Mouse (Mus musculus) C2C12 (cell line): ENCODE measurements around the gene Srgap2. TPM values are rescaled to one million over a fixed set of nuclear protein-coding genes. Genes with fewer than 3 reads are reported as not detected.

Experiments
- H3K27me3 ChIP-seq: one replicate; pipeline ENCODE4 v1.6.1; 2011; ENCODE audit not compliant: control insufficient read depth, insufficient read depth, insufficient read length
- H3K36me3 ChIP-seq: one replicate; pipeline ENCODE4 v1.6.1; 2011; ENCODE audit not compliant: control insufficient read depth, insufficient read depth
- H3K4me3 ChIP-seq: one replicate; pipeline ENCODE4 v1.5.1; 2011; ENCODE audit warnings: mild to moderate bottlenecking, control low read depth; ENCODE audit not compliant: poor library complexity, insufficient read depth, severe bottlenecking
- H3K79me2 ChIP-seq: one replicate; pipeline ENCODE4 v1.6.1; 2011; ENCODE audit not compliant: control insufficient read depth, insufficient read depth
- H3K79me3 ChIP-seq: one replicate; pipeline ENCODE4 v1.6.1; 2011; ENCODE audit warnings: low read depth, control low read depth
- H3ac ChIP-seq: one replicate; pipeline ENCODE3; 2011; ENCODE audit warnings: low read depth; ENCODE audit not compliant: control insufficient read depth, insufficient read length
- CEBPB ChIP-seq: IDR thresholded peaks from one replicate; pipeline ENCODE4 v1.6.1; 2011; ENCODE audit warnings: low read depth, mild to moderate bottlenecking, control low read depth, moderate library complexity
- CTCF ChIP-seq: IDR thresholded peaks from one replicate; pipeline ENCODE4 v1.5.1; 2011; ENCODE audit not compliant: control insufficient read depth, insufficient read depth, insufficient read length
- FOSL1 ChIP-seq: IDR thresholded peaks from one replicate; pipeline ENCODE4 v1.8.0; 2011; ENCODE audit warnings: mild to moderate bottlenecking, low read length; ENCODE audit not compliant: poor library complexity, insufficient read depth, severe bottlenecking
- MAX ChIP-seq: IDR thresholded peaks from one replicate; pipeline ENCODE4 v1.6.1; 2011; ENCODE audit warnings: mild to moderate bottlenecking, control low read depth
- MYOD1 ChIP-seq: IDR thresholded peaks from one replicate; pipeline ENCODE4 v1.6.1; 2011; ENCODE audit warnings: low read depth; ENCODE audit not compliant: control insufficient read depth, insufficient read length
- MYOG ChIP-seq: IDR thresholded peaks from one replicate; pipeline ENCODE4 v1.6.1; 2011; ENCODE audit not compliant: control insufficient read depth, insufficient read length; ENCODE audit errors: extremely low read depth
- USF1 ChIP-seq: IDR thresholded peaks from one replicate; pipeline ENCODE4 v1.6.1; 2011; ENCODE audit warnings: low read depth, mild to moderate bottlenecking, control low read depth, moderate library complexity
- polyA plus RNA-seq: library from polyadenylated mRNA; unstranded; fragments of >200 nt; fragmentation: generic; extraction: Trizol; gene quantifications from one replicate; pipeline ENCODE4 v1.2.1, GENCODE M21; 2012; ENCODE audit warnings: missing spikeins

Srgap2 gene
- polyA plus RNA-seq, 1 experiment: 10.5 TPM

DNA sequence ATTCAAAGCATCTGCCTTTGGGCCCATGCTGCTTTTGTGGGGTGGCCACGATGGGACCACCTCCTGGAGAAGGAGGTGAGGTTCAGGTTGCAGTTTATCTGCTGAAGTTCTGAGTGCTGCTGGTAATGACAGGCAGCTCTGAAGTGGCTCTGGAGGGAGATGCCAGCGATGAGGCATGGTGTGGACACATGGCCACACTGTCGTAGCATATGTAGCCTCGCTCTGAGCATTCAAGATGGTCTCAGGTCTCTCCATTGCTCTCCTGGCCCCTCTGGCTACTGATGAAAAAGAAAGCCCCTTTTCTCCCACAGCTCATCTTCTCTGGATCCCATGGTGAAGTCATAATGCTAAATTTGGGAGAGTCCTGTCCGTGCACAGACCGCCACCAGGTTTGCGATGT is 230.4 kb downstream of the Srgap2 start:
- Histone ChIP-seq H3K36me3 (peaks cover 18% of the 10 kb centered on the region), H3K79me2 (no peaks in the 10 kb centered on the region), H3K79me3 (no peaks in the 10 kb centered on the region), H3K27me3 (no peaks in the 10 kb centered on the region), H3K4me3 (no peak overlapping the region), H3ac (no peak overlapping the region)
- TF ChIP-seq MYOD1: no peak
- TF ChIP-seq CTCF: no peak
- no peak for TF ChIP-seq CEBPB
- TF ChIP-seq MYOG: no peak
- TF ChIP-seq FOSL1: no peak
- TF ChIP-seq MAX: no peak
- no peak for TF ChIP-seq USF1

DNA sequence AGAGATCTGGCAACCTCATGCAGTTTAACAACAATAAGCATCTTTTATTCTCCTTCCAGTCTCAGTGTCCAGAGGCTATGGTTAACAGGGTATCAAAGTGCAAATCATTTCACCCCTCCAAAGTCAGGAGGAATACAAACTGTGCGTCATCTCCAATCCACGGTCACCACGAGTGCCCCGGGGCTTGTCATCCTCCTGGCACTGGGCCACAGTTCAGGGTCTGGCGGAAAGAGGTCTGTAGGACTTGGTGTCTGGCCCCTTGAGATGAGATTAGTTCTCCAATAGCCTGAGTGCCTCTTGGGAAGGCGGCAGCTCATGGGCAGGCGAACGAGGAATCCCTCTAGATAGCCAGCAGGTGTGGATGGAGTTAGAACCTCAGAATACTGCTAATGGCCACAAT is 232.0 kb downstream of the Srgap2 start:
- H3K27me3 ChIP-seq: no peaks in the 10 kb centered on the region
- TF ChIP-seq MYOG (no peak), FOSL1 (no peak), MAX (no peak), USF1 (no peak), CTCF (no peak), CEBPB (no peak), MYOD1 (no peak)
- no peak overlapping the region for H3ac ChIP-seq
- no peak overlapping the region for H3K4me3 ChIP-seq
- peaks cover 15% of the 10 kb centered on the region for H3K36me3 ChIP-seq
- H3K79me2 ChIP-seq: no peaks in the 10 kb centered on the region
- H3K79me3 ChIP-seq: no peaks in the 10 kb centered on the region

DNA sequence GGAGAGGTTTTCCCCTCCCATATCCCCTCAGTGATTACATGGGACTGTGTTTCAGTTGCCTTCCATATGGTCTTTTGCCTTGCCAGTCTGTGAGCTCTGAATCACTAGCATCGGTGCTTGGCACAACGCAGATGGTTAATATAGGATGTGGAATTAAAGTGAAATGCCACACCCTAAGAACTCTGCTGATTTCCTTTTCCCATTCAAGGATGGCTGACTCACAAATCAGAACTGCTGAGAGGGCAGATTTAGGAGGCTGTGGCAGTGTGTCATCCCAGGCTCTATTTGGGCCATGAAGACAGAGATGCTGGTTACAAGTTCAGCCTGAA is 233.3 kb downstream of the Srgap2 start:
- peaks cover 21% of the 10 kb centered on the region for H3K36me3 ChIP-seq
- no peaks in the 10 kb centered on the region for H3K27me3 ChIP-seq
- no peak overlapping the region for H3K4me3 ChIP-seq
- TF ChIP-seq CTCF (no peak), MYOD1 (no peak), MAX (no peak), FOSL1 (no peak), CEBPB (no peak), MYOG (no peak), USF1 (no peak)
- no peaks in the 10 kb centered on the region for H3K79me2 ChIP-seq
- H3ac ChIP-seq: no peak overlapping the region
- no peaks in the 10 kb centered on the region for H3K79me3 ChIP-seq

DNA sequence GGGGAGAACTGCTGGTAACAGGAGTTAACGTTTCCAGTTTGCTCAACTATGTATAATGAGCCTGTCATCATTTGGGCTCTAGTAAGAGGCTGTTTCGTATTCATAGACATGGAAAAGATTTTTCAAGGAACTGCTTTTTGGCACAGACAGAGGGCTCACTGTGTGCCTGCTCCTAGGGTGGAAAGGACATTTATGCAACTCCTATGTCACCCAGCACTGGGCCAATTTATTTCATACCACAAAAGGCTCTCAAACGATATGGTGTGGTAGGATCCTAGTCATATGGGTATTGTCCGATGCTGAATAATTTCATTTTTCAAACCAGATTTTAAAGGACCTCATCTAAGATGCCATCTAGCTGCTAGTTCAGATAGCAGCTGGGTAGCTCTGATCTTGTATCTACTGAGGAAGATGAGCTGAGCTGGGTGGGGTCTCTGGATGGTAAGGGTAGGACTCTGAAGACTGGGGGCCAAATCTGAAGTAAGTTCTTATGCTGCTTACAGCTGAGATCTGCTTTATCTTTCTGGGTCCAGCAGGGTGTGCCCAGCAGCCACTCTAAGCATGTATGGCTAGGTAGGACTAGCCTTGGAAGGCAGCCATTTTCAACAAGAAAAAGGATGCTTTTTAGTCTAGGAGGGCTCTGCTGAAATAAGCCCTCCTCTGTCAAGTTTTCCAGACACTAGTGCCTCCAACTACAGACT is 233.8 kb downstream of the Srgap2 start:
- peaks cover 24% of the 10 kb centered on the region for H3K36me3 ChIP-seq
- no peak for TF ChIP-seq MAX
- TF ChIP-seq CEBPB: no peak
- TF ChIP-seq FOSL1: no peak
- no peak for TF ChIP-seq MYOD1
- no peak for TF ChIP-seq USF1
- TF ChIP-seq CTCF: no peak
- no peak for TF ChIP-seq MYOG

DNA sequence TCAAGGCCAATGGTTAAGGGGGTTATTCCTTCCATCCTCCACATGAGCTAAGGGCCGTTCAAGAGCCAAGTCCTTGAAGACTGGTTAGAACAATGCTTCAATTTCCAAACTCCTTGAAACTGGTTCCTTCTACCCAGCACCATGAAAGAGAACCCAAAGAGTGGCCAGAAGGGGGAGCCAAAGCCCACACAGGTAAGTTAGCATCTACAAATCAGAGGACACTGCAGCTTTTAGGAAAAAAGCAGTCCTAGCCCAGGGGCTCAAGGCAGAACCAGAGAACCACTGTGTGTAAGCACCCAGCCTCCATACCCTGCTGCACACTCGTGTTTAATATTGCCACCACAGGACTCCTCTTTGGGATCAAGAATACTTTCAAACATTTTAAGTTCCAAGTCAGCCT is 236.5 kb downstream of the Srgap2 start:
- Histone ChIP-seq H3K79me2 (no peaks in the 10 kb centered on the region), H3K36me3 (peaks cover 20% of the 10 kb centered on the region), H3K27me3 (no peaks in the 10 kb centered on the region), H3K79me3 (no peaks in the 10 kb centered on the region), H3K4me3 (no peak overlapping the region), H3ac (no peak overlapping the region)
- TF ChIP-seq CEBPB (no peak), MYOG (no peak), MAX (no peak)

More for the DNA sequence above, 233.8 kb downstream of the Srgap2 start:
- Histone ChIP-seq H3K4me3 (no peak overlapping the region), H3K27me3 (no peaks in the 10 kb centered on the region), H3K79me2 (no peaks in the 10 kb centered on the region), H3K79me3 (no peaks in the 10 kb centered on the region), H3ac (no peak overlapping the region)

DNA sequence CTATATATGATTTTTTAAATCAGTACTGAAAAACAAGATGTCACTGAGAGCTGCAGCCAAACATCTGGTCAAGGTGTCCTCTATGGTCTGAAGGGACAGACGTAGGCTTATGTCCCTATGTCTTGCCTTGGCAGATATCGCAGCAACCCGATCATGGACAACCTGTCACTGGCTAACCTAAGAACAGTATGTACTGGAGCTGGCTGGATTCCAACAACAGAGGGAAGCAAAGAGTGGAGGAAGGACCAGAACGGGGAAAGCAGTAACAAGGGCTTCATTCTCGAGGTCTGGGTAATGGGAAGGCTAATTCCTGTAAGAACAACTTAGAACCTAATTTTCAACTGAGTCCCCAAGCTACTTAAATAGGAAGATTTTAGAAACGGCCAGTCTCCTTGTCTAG is 238.2 kb downstream of the Srgap2 start:
- H3ac ChIP-seq: no peak overlapping the region
- peaks cover 15% of the 10 kb centered on the region for H3K36me3 ChIP-seq
- H3K79me2 ChIP-seq: no peaks in the 10 kb centered on the region
- no peak overlapping the region for H3K4me3 ChIP-seq
- no peaks in the 10 kb centered on the region for H3K27me3 ChIP-seq
- TF ChIP-seq MAX (no peak), USF1 (no peak), MYOD1 (no peak), MYOG (no peak), CTCF (no peak), FOSL1 (no peak), CEBPB (no peak)
- no peaks in the 10 kb centered on the region for H3K79me3 ChIP-seq
